Mouse (Mus musculus) brain, adult 10 weeks (tissue): ENCODE results near the gene Sh3kbp1. TPM values are rescaled to one million over a fixed set of nuclear protein-coding genes. Genes with fewer than 3 reads are reported as not detected.

Experiments used
- polyA plus RNA-seq: library from polyadenylated mRNA; stranded (reverse); fragments of 350-450 nt; fragmentation: Illumina TruSeq; extraction: RNeasy Lipid Tissue Mini Kit (QIAGEN cat#74804); gene quantifications from one replicate; pipeline ENCODE4 v1.2.3, GENCODE M21; 2015; ENCODE audit warnings: low read depth, low replicate concordance

Gene Sh3kbp1
- 29.9 TPM for polyA plus RNA-seq

GRCm38 (mm10) chrX:159626907-159627587, at the start of gene Sh3kbp1:
Sh3kbp1 (plus strand) TSS chrX:159627272.

GRCm38 (mm10) chrX:159988002-159988960, 361.2 kb downstream of the Sh3kbp1 start, which contains the start of gene Map3k15:
Map3k15 (plus strand) TSS chrX:159988433.

Other genes with a start within 250 kb of the Sh3kbp1 start
- gene Map7d2, start 212.7 kb upstream of the Sh3kbp1 start, polyA plus RNA-seq, result 120 TPM
- gene Bclaf3, start 100.6 kb upstream of the Sh3kbp1 start, polyA plus RNA-seq, result 9.2 TPM